Mouse (Mus musculus): ENCODE data around the gene Rras.

Rras gene

GRCm38 (mm10) chr7:45017242-45018061 is at the start of gene Rras:
Rras (plus strand) TSS chr7:45017961.
- in situ Hi-C loops (cut with MboI, MseI), result loop anchor here (5.0 kb wide), 1 partner anchor 40 kb away; no protein-coding TSS in a partner anchor

- in situ Hi-C loops (cut with MboI, MseI), result no loop called here
Observed at GRCm38 (mm10) chr7:44970231-44970691, 47.5 kb upstream of the Rras start.

GRCm38 (mm10) chr7:44971142-44971541 is 46.6 kb upstream of the Rras start:
- in situ Hi-C loops (cut with MboI, MseI), result no loop called here

GRCm38 (mm10) chr7:44973415-44974130 is 44.2 kb upstream of the Rras start:
- in situ Hi-C loops (cut with MboI, MseI), result no loop called here

GRCm38 (mm10) chr7:44974383-44975116 is 43.2 kb upstream of the Rras start, which contains the start of gene Cpt1c:
Cpt1c (minus strand) TSS chr7:44974851.
- in situ Hi-C loops (cut with MboI, MseI), result no loop called here

GRCm38 (mm10) chr7:44975117-44975419 is 42.7 kb upstream of the Rras start:
- in situ Hi-C loops (cut with MboI, MseI), result no loop called here

GRCm38 (mm10) chr7:44978300-44978699 is 39.5 kb upstream of the Rras start:
- in situ Hi-C loops (cut with MboI, MseI), result no loop called here

- in situ Hi-C loops (cut with MboI, MseI), result no loop called here
Observed at GRCm38 (mm10) chr7:44981539-44981938, 36.2 kb upstream of the Rras start.

GRCm38 (mm10) chr7:44983085-44983484 is 34.7 kb upstream of the Rras start:
- in situ Hi-C loops (cut with MboI, MseI), result no loop called here

- in situ Hi-C loops (cut with MboI, MseI), result no loop called here
Observed at GRCm38 (mm10) chr7:44983944-44984832, 33.6 kb upstream of the Rras start.

- in situ Hi-C loops (cut with MboI, MseI), result no loop called here
Observed at GRCm38 (mm10) chr7:44984833-44985164, 33.0 kb upstream of the Rras start.

GRCm38 (mm10) chr7:44985595-44986191 is 32.1 kb upstream of the Rras start:
- in situ Hi-C loops (cut with MboI, MseI), result no loop called here

GRCm38 (mm10) chr7:44986192-44986878 is 31.4 kb upstream of the Rras start, which contains the start of gene Prmt1:
Prmt1 (minus strand) TSS chr7:44986568.
- in situ Hi-C loops (cut with MboI, MseI), result no loop called here

- in situ Hi-C loops (cut with MboI, MseI), result no loop called here
Observed at GRCm38 (mm10) chr7:44986879-44987718, 30.7 kb upstream of the Rras start.

- in situ Hi-C loops (cut with MboI, MseI), result no loop called here
Observed at GRCm38 (mm10) chr7:44996672-44997071, 21.1 kb upstream of the Rras start.

GRCm38 (mm10) chr7:44997231-44997939 is 20.4 kb upstream of the Rras start, which contains the start of gene Irf3:
Irf3 (plus strand) TSS chr7:44997648.
- in situ Hi-C loops (cut with MboI, MseI), result no loop called here

- in situ Hi-C loops (cut with MboI, MseI), result no loop called here
Observed at GRCm38 (mm10) chr7:44997940-44998428, 19.8 kb upstream of the Rras start.

- in situ Hi-C loops (cut with MboI, MseI), result no loop called here
Observed at GRCm38 (mm10) chr7:44998501-44998955, 19.2 kb upstream of the Rras start, which contains the start of gene Bcl2l12. Bcl2l12 (minus strand) TSS chr7:44998712.

Measured in T-helper 2 cell (primary cell).